8 mouse cellular contexts compared by ENCODE assay signal in the genomic region with DNA sequence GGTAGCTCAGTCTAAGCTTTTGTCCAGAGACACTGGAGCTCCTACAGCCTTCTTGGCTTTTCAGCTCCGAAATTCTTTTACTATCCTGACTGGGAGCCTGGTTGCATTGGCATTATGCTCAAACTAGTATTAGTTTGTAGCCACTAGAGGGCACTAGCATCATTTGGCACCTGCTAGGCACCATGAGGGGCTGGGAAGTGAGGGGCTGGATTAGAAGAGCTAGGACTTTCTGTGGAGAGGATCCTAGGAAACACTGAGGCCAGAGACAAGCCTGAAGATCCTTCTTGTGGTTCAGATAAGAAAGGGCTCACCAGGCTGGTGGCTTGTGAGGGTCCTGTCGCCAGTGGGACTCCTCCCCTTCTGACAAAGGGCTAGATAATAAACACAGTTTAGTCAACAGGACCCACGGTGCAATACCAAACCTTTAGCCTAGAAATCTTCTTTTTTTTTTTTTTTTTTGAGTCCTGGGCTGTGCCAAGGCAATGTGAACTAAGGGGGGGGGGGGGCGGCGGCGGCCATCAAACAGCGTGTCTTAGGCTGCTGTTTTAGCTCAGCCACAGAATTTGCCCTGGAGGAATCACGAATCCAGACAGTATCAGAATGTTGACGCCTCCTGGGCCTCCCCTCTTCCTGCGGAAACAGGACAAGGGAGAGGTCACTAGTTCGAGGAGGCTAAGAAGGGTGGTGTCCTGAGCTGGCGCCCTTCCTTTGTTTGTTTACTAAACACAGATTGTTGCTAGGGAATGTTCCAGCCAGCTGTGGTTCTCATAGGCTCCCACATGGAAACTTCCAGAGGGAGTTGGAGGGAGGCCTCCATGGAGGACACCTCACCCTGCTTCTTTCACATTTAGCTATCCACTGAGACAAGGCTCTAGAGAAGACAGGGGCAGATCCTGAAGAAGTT. TPM values are rescaled to one million over a fixed set of nuclear protein-coding genes. Genes with fewer than 3 reads are reported as not detected.
DNase-seq lines count a peak whose midpoint lies in the region; ATAC-seq and TF ChIP-seq lines count a peak whose summit lies in the region.

No protein-coding gene starts in this region.

- DNase-seq in CD8-positive naive resting alpha-beta T cell, adult 2 months (ENCODE audit: low read depth in 2 of 2, low spot score in 2 of 2): peak; percentile 10 to 45
- peak; percentile 90 for DNase-seq in embryonic facial prominence, embryonic 14.5 days (ENCODE audit: low spot score)
- DNase-seq in kidney, adult 9 months: peak; percentile 87
- DNase-seq in liver: peak; percentile 40
- DNase-seq in midbrain, postnatal 0 days (ENCODE audit: low spot score): peak; percentile 91
- peak; percentile 35 for DNase-seq in telencephalon, adult 2 months (ENCODE audit: low read depth, low spot score)

- no peaks in the 10 kb centered on the region for H3K9me3 ChIP-seq in embryonic facial prominence, embryonic 14.5 days (ENCODE audit: control insufficient read depth, low read length)
- H3K9me3 ChIP-seq in heart, embryonic 11.5 days (replicated peaks; ENCODE audit: control insufficient read depth, low read length): no peaks in the 10 kb centered on the region
- H3K9me3 ChIP-seq in midbrain, postnatal 0 days (ENCODE audit: low read length): no peaks in the 10 kb centered on the region

- H3K4me3 ChIP-seq in bone marrow macrophage, adult 2 months (ENCODE audit: insufficient read depth, low read length): no peak overlapping the region
- H3K4me3 ChIP-seq in embryonic facial prominence, embryonic 14.5 days (ENCODE audit: low read depth, low read length): no peak overlapping the region
- no peak overlapping the region for H3K4me3 ChIP-seq in heart, embryonic 11.5 days (ENCODE audit: low read depth, low read length)
- no peak overlapping the region for H3K4me3 ChIP-seq in midbrain, postnatal 0 days (ENCODE audit: low read depth, low read length)

- H3K27me3 ChIP-seq in embryonic facial prominence, embryonic 14.5 days (replicated peaks; ENCODE audit: control insufficient read depth, insufficient read depth, low read length): no peaks in the 10 kb centered on the region
- no peaks in the 10 kb centered on the region for H3K27me3 ChIP-seq in heart, embryonic 11.5 days (ENCODE audit: control insufficient read depth, insufficient read depth, low read length)
- no peaks in the 10 kb centered on the region for H3K27me3 ChIP-seq in midbrain, postnatal 0 days (ENCODE audit: insufficient read depth, low read length)

- peak; percentile 96 for TF ChIP-seq CTCF in bone marrow macrophage, adult 2 months (IDR thresholded peaks at IDR 0.05; ENCODE audit: low read depth, low read length)
- TF ChIP-seq CTCF in midbrain, postnatal 0 days (IDR thresholded peaks at IDR 0.05): peak; percentile 85

- H3K27ac ChIP-seq in bone marrow macrophage, adult 2 months (ENCODE audit: insufficient read depth, low read depth, low read length): no peak overlapping the region
- no peak overlapping the region for H3K27ac ChIP-seq in embryonic facial prominence, embryonic 14.5 days (replicated peaks; ENCODE audit: low read depth, low read length)
- H3K27ac ChIP-seq in heart, embryonic 11.5 days (ENCODE audit: low read depth, low read length): peak overlapping the region; percentile 57
- H3K27ac ChIP-seq in midbrain, postnatal 0 days (ENCODE audit: low read depth, low read length): no peak overlapping the region

- 28% methylated on average over 12 of the region's 12 CpGs for WGBS in embryonic facial prominence, embryonic 14.5 days
- 14% methylated on average over 12 of the region's 12 CpGs for WGBS in heart, embryonic 11.5 days (ENCODE audit: insufficient replicate concordance)
- WGBS in midbrain, postnatal 0 days: 46% methylated on average over 12 of the region's 12 CpGs

- H3K4me2 ChIP-seq in embryonic facial prominence, embryonic 14.5 days (ENCODE audit: low read depth, low read length): peak overlapping the region; percentile 40
- H3K4me2 ChIP-seq in heart, embryonic 11.5 days: peak overlapping the region; percentile 39
- H3K4me2 ChIP-seq in midbrain, postnatal 0 days (ENCODE audit: low read depth, low read length, poor library complexity, severe bottlenecking): no peak overlapping the region

- no peaks in the 10 kb centered on the region for H3K36me3 ChIP-seq in embryonic facial prominence, embryonic 14.5 days (ENCODE audit: control insufficient read depth, insufficient read depth, low read length)
- H3K36me3 ChIP-seq in heart, embryonic 11.5 days (ENCODE audit: control insufficient read depth, insufficient read depth, low read length): no peaks in the 10 kb centered on the region
- H3K36me3 ChIP-seq in midbrain, postnatal 0 days (ENCODE audit: insufficient read depth, low read length): no peaks in the 10 kb centered on the region

- TF ChIP-seq POLR2A in bone marrow macrophage, adult 2 months (IDR thresholded peaks at IDR 0.05; ENCODE audit: borderline replicate concordance, low read depth, low read length): no peak

- H3K4me1 ChIP-seq in bone marrow macrophage, adult 2 months (ENCODE audit: control insufficient read depth, insufficient read depth, low read length): no peaks in the 10 kb centered on the region
- no peaks in the 10 kb centered on the region for H3K4me1 ChIP-seq in embryonic facial prominence, embryonic 14.5 days (ENCODE audit: control insufficient read depth, insufficient read depth, low read length)
- H3K4me1 ChIP-seq in heart, embryonic 11.5 days (ENCODE audit: control insufficient read depth, insufficient read depth, low read length): peaks cover 8% of the 10 kb centered on the region; the same call in 1 of the 2 replicates
- no peaks in the 10 kb centered on the region for H3K4me1 ChIP-seq in midbrain, postnatal 0 days (ENCODE audit: insufficient read depth, low read length)

- ATAC-seq in embryonic facial prominence, embryonic 14.5 days (ENCODE audit: low read depth): peak; percentile 80
- peak; percentile 78 for ATAC-seq in heart, embryonic 11.5 days (replicated peaks; ENCODE audit: insufficient number of reproducible peaks, low FRiP score, low TSS enrichment)
- peak; percentile 83 for ATAC-seq in midbrain, postnatal 0 days (ENCODE audit: low FRiP score)

- H3K9ac ChIP-seq in embryonic facial prominence, embryonic 14.5 days (ENCODE audit: low read depth, low read length): peak overlapping the region; percentile 37; the same call in 1 of the 2 replicates
- no peak overlapping the region for H3K9ac ChIP-seq in heart, embryonic 11.5 days (ENCODE audit: low read depth, low read length)
- H3K9ac ChIP-seq in midbrain, postnatal 0 days (replicated peaks; ENCODE audit: low read length, poor library complexity, severe bottlenecking): no peak overlapping the region

RNA-seq across cellular contexts. Expression of a gene that starts 7.1 kb away (rescaled TPM):
- polyA plus RNA-seq in bone marrow macrophage, adult 2 months (2012; ENCODE audit: insufficient read depth, insufficient read length, missing spikeins): not detected in 2 replicates
- polyA plus RNA-seq in embryonic facial prominence, embryonic 14.5 days (2014; fragmentation: Nextera tagmentation; extraction: Ambion mirVana): not detected in 2 replicates
- polyA plus RNA-seq in heart, embryonic 11.5 days (2014; fragmentation: Nextera tagmentation; extraction: Ambion mirVana): not detected in 2 replicates
- total RNA-seq in midbrain, postnatal 0 days (2014; rRNA removed): not detected in 2 replicates
- polyA plus RNA-seq in midbrain, postnatal 0 days (2015; fragmentation: Nextera tagmentation; extraction: Ambion mirVana): not detected in 2 replicates

RNA-seq across cellular contexts. Expression of a gene that starts 33.2 kb away (rescaled TPM):
- 40.7 and 48.0 TPM in 2 replicates for polyA plus RNA-seq in bone marrow macrophage, adult 2 months (2012; ENCODE audit: insufficient read depth, insufficient read length, missing spikeins)
- 45.0 and 46.4 TPM in 2 replicates for polyA plus RNA-seq in embryonic facial prominence, embryonic 14.5 days (2014; fragmentation: Nextera tagmentation; extraction: Ambion mirVana)
- 41.7 and 47.0 TPM in 2 replicates for polyA plus RNA-seq in heart, embryonic 11.5 days (2014; fragmentation: Nextera tagmentation; extraction: Ambion mirVana)
- 84.1 and 111 TPM in 2 replicates for total RNA-seq in midbrain, postnatal 0 days (2014; rRNA removed)
- 86.1 and 90.5 TPM in 2 replicates for polyA plus RNA-seq in midbrain, postnatal 0 days (2015; fragmentation: Nextera tagmentation; extraction: Ambion mirVana)

RNA-seq across cellular contexts. Expression of a gene that starts 33.2 kb away (rescaled TPM):
- polyA plus RNA-seq in bone marrow macrophage, adult 2 months (2012; ENCODE audit: insufficient read depth, insufficient read length, missing spikeins): 14.5 and 20.3 TPM in 2 replicates
- 31.1 and 35.9 TPM in 2 replicates for polyA plus RNA-seq in embryonic facial prominence, embryonic 14.5 days (2014; fragmentation: Nextera tagmentation; extraction: Ambion mirVana)
- 36.5 and 37.5 TPM in 2 replicates for polyA plus RNA-seq in heart, embryonic 11.5 days (2014; fragmentation: Nextera tagmentation; extraction: Ambion mirVana)
- 2.5 and 5.5 TPM in 2 replicates for total RNA-seq in midbrain, postnatal 0 days (2014; rRNA removed)
- polyA plus RNA-seq in midbrain, postnatal 0 days (2015; fragmentation: Nextera tagmentation; extraction: Ambion mirVana): 8.2 and 9.5 TPM in 2 replicates

RNA-seq across cellular contexts. Expression of a gene that starts 38.4 kb away (rescaled TPM):
- 0.11 and 0.31 TPM in 2 replicates for polyA plus RNA-seq in bone marrow macrophage, adult 2 months (2012; ENCODE audit: insufficient read depth, insufficient read length, missing spikeins)
- polyA plus RNA-seq in embryonic facial prominence, embryonic 14.5 days (2014; fragmentation: Nextera tagmentation; extraction: Ambion mirVana): 2.8 and 3.6 TPM in 2 replicates
- 2.7 and 3.2 TPM in 2 replicates for polyA plus RNA-seq in heart, embryonic 11.5 days (2014; fragmentation: Nextera tagmentation; extraction: Ambion mirVana)
- total RNA-seq in midbrain, postnatal 0 days (2014; rRNA removed): 34.5 and 35.9 TPM in 2 replicates
- 8.3 and 9.8 TPM in 2 replicates for polyA plus RNA-seq in midbrain, postnatal 0 days (2015; fragmentation: Nextera tagmentation; extraction: Ambion mirVana)

Comparison
In these comparisons a context has a peak if more than half of its experiments do, and no peak if none do; other contexts are left out.
1. DNase-seq: peak in every context shown above with its lines; median percentile 91 in midbrain, postnatal 0 days; 90 in embryonic facial prominence, embryonic 14.5 days; 87 in kidney, adult 9 months; 40 in liver; 35 in telencephalon, adult 2 months; 28 in CD8-positive naive resting alpha-beta T cell, adult 2 months.